Mouse (Mus musculus) granulocyte monocyte progenitor cell, adult 5-6 weeks (primary cell): ENCODE measurements around the gene Rbm15. TPM values are rescaled to one million over a fixed set of nuclear protein-coding genes. Genes with fewer than 3 reads are reported as not detected.

ENCODE experiments used
- ATAC-seq: replicated peaks from 2 replicates; pipeline ENCODE4 v1.8.0; 2016; ENCODE audit warnings: mild to moderate bottlenecking, moderate TSS enrichment, inconsistent platforms; ENCODE audit not compliant: poor library complexity, severe bottlenecking
- total RNA-seq, 2 experiments: library from RNA; stranded (forward) in 1 of 2; stranded (reverse) in 1 of 2; fragments of 200-712, 200-1000 nt in 1 of 2; fragments of >200 nt in 1 of 2; fragmentation: Nextera tagmentation in 1 of 2; gene quantifications; 2 replicates each; pipeline ENCODE4 v1.2.3; 2014 to 2017

Rbm15 gene
- total RNA-seq (2014; fragmentation: Nextera tagmentation) = 46.9 and 51.3 TPM in 2 replicates
- 28.4 and 32.1 TPM in 2 replicates for total RNA-seq (2017)

- peak; percentile 65 for ATAC-seq
These were observed at the start of gene Rbm15 for GRCm38 (mm10) chr3:107333381-107334201. Gene Rbm15 (minus strand): TSS chr3:107333673.

GRCm38 (mm10) chr3:107379422-107379821, 45.9 kb upstream of the Rbm15 start:
- peak; percentile 75 for ATAC-seq

GRCm38 (mm10) chr3:107378626-107379025, 45.2 kb upstream of the Rbm15 start:
- no peak for ATAC-seq

GRCm38 (mm10) chr3:107374948-107375664, 41.6 kb upstream of the Rbm15 start:
- no peak for ATAC-seq

- no peak for ATAC-seq
These were observed 35.7 kb upstream of the Rbm15 start for GRCm38 (mm10) chr3:107369156-107369555.

- ATAC-seq = no peak
These were observed 34.6 kb upstream of the Rbm15 start for GRCm38 (mm10) chr3:107367938-107368599.

GRCm38 (mm10) chr3:107365341-107365740, 31.9 kb upstream of the Rbm15 start:
- ATAC-seq = no peak

- no peak for ATAC-seq
These were observed 29.9 kb upstream of the Rbm15 start for GRCm38 (mm10) chr3:107363391-107363790.

GRCm38 (mm10) chr3:107360341-107360740, 26.9 kb upstream of the Rbm15 start:
- ATAC-seq = no peak

GRCm38 (mm10) chr3:107357700-107358234, 24.3 kb upstream of the Rbm15 start:
- ATAC-seq = no peak

- peak; percentile 95 for ATAC-seq
These were observed 23.5 kb upstream of the Rbm15 start for GRCm38 (mm10) chr3:107356964-107357441.

GRCm38 (mm10) chr3:107355618-107356260, 22.3 kb upstream of the Rbm15 start:
- ATAC-seq = no peak

- ATAC-seq = no peak
These were observed 18.2 kb upstream of the Rbm15 start for GRCm38 (mm10) chr3:107351706-107352105.

- ATAC-seq = no peak
These were observed 15.5 kb upstream of the Rbm15 start for GRCm38 (mm10) chr3:107349006-107349405.

- peak; percentile 86 for ATAC-seq
These were observed 11.7 kb upstream of the Rbm15 start for GRCm38 (mm10) chr3:107345033-107345725.

- no peak for ATAC-seq
These were observed 10.5 kb upstream of the Rbm15 start for GRCm38 (mm10) chr3:107343971-107344370.

GRCm38 (mm10) chr3:107334202-107334934, 895 bp upstream of the Rbm15 start:
- no peak for ATAC-seq

- peak; percentile 74 for ATAC-seq
These were observed 503 bp downstream of the Rbm15 start for GRCm38 (mm10) chr3:107332960-107333380.
